Mouse (Mus musculus): ENCODE measurements around the gene Acss2.

Acss2 gene

GRCm38 (mm10) chr2:155517455-155518423 is at the start of gene Acss2, which contains the start of gene Ggt7:
TSS of gene Acss2 (plus strand) at chr2:155517948.
TSS of gene Ggt7 (minus strand) at chr2:155518237.
- ChIA-PET CTCF (interaction anchor here (0.5 to 4.5 kb wide), 91 partner anchors 9 to 1999 kb away, joined by 3 to 169 read pairs (median 4); partner anchors contain the start of genes Trpc4ap (in 3 of the 4), BC029722 (in 2 of the 4), Gss (in 2 of the 4) and 6430550D23Rik (in 1 of the 4)), POLR2A (interaction anchor here (0.5 to 3.4 kb wide), 62 partner anchors 10 to 960 kb away, joined by 3 to 48 read pairs (median 4); partner anchors contain the start of genes Gss (in 2 of the 4), Myh7b (in 2 of the 4), Trpc4ap (in 2 of the 4) and Ahcy (in 1 of the 4))

DNA sequence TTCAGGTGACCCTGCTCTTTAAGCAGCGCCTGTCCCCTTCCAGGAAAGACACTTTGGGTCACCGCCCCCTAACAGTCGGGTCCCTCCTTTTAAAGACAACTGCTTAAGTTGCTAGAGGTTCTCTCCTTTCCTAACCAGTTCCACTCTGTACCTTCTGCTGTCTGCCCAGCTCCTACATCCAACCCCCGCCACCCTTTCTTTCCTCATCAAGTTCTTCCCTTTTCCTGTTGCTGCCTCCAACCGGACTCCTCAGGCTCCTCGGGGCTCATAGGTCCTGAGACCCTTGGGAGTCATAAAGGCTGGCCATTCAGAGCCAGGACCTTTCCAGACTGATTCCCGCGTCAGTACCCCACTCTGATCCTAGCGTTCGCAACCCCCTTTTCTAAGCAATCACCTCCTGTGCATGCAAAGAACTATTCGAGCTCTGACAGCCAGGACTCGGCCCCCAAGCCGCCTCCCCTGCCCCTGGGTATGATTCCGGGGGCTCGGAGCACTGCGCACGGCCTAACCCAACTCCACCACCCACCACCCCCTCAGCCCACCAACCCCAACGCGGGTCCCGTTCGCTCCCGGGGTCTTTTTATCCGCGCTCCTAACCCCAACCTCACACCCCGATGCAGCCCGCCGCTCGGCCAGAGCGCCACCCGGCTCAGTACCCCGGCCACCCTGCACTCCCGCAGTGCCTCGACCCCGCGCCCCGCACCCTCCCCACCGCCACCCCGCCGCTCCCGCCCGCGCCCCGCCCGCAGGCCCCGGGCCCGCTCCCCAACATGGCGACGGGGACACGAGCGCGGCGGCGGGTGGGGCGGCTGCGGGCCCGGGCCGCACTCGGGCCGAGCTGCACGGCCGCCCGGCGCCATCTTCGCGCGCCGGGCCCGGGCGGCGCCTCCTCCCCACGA is 44.8 kb upstream of the Acss2 start:
- ChIA-PET POLR2A (interaction anchor here in 3 of 4 experiments (0.6 to 2.7 kb wide), 11 partner anchors 19 to 388 kb away, joined by 3 to 9 read pairs (median 3); no protein-coding TSS in a partner anchor), CTCF (interaction anchor here in 2 of 4 experiments (0.6 to 1.2 kb wide), 2 partner anchors 157 to 525 kb away, joined by 3 to 4 read pairs; no protein-coding TSS in a partner anchor)

GRCm38 (mm10) chr2:155473570-155474088 is 44.1 kb upstream of the Acss2 start, which contains the start of gene Ncoa6:
TSS of gene Ncoa6 (minus strand) at chr2:155473894.
- ChIA-PET POLR2A (interaction anchor here in 3 of 4 experiments (0.6 to 2.7 kb wide), 13 partner anchors 20 to 388 kb away, joined by 3 to 9 read pairs (median 3); partner anchors contain the start of gene Myh7b (in 1 of the 3)), CTCF (interaction anchor here in 2 of 4 experiments (0.6 to 1.2 kb wide), 3 partner anchors 157 to 953 kb away, joined by 3 to 4 read pairs (median 3); no protein-coding TSS in a partner anchor)

- POLR2A ChIA-PET, result interaction anchor here in 1 of 4 experiments (0.8 kb wide), 1 partner anchor 185 kb away, joined by 3 read pairs; no protein-coding TSS in a partner anchor
- CTCF ChIA-PET, result interaction anchor here in 3 of 4 experiments (0.6 to 2.5 kb wide), 6 partner anchors 36 to 283 kb away, joined by 3 to 8 read pairs (median 4); partner anchors contain the start of genes Acss2 (in 1 of the 3) and Ggt7 (in 1 of the 3)
These were observed 35.7 kb upstream of the Acss2 start for GRCm38 (mm10) chr2:155482021-155482420.

DNA sequence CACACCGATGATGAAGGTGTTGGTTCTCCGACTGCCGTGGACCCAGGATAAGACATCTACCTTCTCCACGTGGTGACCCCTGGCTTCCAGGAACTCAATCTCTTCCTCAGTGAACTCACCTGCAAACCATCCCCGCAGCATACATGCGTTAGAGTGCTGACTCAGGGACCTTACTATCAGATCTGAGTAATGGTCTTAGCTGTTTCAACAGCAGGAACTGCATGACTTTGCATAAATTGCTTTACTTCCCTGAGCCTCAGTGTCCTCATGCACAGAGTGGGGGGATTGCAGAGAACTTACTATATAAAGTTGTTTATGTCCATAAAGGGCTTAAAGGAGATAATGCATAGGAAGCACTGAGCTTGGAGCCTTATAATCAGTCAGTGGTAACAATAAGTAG is 26.8 kb upstream of the Acss2 start:
- ChIA-PET POLR2A (interaction anchor here in 3 of 4 experiments (0.6 to 1.4 kb wide), 3 partner anchors 15 to 157 kb away, joined by 3 to 5 read pairs (median 5); no protein-coding TSS in a partner anchor), CTCF (interaction anchor here in 1 of 4 experiments (1.2 kb wide), 1 partner anchor 136 kb away, joined by 3 read pairs; no protein-coding TSS in a partner anchor)

DNA sequence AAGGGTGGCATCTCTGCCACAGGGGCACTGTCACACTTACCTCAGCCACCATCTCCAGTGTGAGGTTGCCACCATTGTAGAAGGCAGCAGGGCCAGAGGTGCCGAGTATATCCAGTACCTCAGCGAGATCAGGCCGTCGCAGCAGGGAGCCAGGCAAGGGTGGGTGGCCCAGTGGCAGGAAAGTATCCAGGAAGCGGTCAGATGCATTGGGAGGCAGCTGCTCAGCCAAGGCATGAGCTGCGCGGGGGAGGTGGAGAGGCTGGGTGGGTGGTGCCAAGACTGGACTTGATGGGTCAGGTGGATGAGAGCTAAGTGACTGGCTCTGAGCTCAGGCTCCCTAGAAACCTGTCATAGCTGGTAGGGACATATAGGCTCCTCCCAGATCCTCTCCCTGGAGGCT is 15.2 kb upstream of the Acss2 start:
- POLR2A ChIA-PET, result interaction anchor here in 3 of 4 experiments (0.6 to 2.2 kb wide), 3 partner anchors 87 to 250 kb away, joined by 4 to 7 read pairs (median 6); no protein-coding TSS in a partner anchor
- CTCF ChIA-PET, result interaction anchor here in 2 of 4 experiments (0.7 to 1.4 kb wide), 7 partner anchors 12 to 243 kb away, joined by 3 to 4 read pairs (median 4); partner anchors contain the start of gene Trpc4ap (in 1 of the 2)

GRCm38 (mm10) chr2:155504440-155505355 is 13.1 kb upstream of the Acss2 start:
- POLR2A ChIA-PET, result interaction anchor here in 3 of 4 experiments (0.6 to 2.2 kb wide), 10 partner anchors 11 to 158 kb away, joined by 3 to 7 read pairs (median 4); partner anchors contain the start of gene Acss2 (in 1 of the 3)
- CTCF ChIA-PET, result interaction anchor here in 2 of 4 experiments (0.8 to 1.5 kb wide), 5 partner anchors 10 to 278 kb away, joined by 3 to 5 read pairs (median 3); no protein-coding TSS in a partner anchor

DNA sequence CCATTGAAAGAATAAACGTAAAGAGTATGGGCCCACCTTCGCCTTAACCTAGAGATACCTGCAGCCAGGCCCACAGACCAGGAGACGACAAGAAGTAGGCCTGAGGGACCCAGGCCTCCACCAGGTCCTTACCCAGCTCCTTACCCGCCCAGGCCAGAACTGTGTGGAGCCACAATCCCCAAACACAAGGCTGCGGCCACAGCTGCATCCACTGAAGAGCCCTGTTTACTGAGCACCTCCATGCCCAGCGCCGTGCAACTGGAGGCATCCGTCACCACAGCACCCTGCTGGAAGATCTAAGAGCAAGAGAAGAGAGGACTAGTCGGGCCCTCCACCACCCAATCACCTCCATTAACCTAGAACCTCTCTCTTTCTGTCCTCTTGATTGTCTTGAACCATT is 11.9 kb upstream of the Acss2 start:
- POLR2A ChIA-PET, result interaction anchor here in 3 of 4 experiments (0.5 to 1.6 kb wide), 11 partner anchors 9 to 424 kb away, joined by 3 to 5 read pairs (median 3); partner anchors contain the start of genes Acss2 (in 1 of the 3) and Ncoa6 (in 1 of the 3)

GRCm38 (mm10) chr2:155507721-155508470 is 9.9 kb upstream of the Acss2 start:
- CTCF ChIA-PET, result interaction anchor here in 3 of 4 experiments (0.7 to 1.5 kb wide), 12 partner anchors 9 to 500 kb away, joined by 3 to 5 read pairs (median 3); partner anchors contain the start of genes Acss2 (in 1 of the 3) and Ggt7 (in 1 of the 3)
- POLR2A ChIA-PET, result interaction anchor here in 3 of 4 experiments (0.9 to 1.2 kb wide), 4 partner anchors 8 to 249 kb away, joined by 3 to 9 read pairs (median 4); partner anchors contain the start of gene Ggt7 (in 1 of the 3)

More for the DNA sequence above, 11.9 kb upstream of the Acss2 start:
- CTCF ChIA-PET, result interaction anchor here in 3 of 4 experiments (0.8 to 1.5 kb wide), 8 partner anchors 9 to 277 kb away, joined by 3 to 6 read pairs (median 3); no protein-coding TSS in a partner anchor

DNA sequence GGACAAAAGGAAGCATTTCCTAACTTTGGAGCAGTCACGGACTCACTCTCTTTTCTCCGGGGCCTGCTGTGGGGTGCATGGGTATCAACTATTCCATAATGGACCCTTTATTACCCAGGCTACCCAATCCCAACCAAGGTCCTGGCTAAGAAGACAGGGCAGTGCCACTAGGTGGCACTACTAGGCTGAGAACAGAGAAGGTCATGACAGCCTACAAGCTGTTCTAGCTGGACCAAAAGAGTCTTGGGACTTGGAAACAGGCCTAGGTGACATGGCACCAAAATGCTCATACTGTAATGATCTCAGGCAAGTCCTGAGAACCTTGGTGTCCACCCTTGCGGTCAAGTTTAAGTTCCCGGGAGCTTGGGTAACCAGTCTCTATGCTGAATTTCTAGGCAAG is 5.3 kb upstream of the Acss2 start:
- POLR2A ChIA-PET, result interaction anchor here in 3 of 4 experiments (0.6 to 2.6 kb wide), 8 partner anchors 72 to 826 kb away, joined by 3 to 10 read pairs (median 4); no protein-coding TSS in a partner anchor
- CTCF ChIA-PET, result interaction anchor here in 3 of 4 experiments (0.6 to 3.2 kb wide), 26 partner anchors 13 to 243 kb away, joined by 3 to 84 read pairs (median 4); partner anchors contain the start of genes Gss (in 1 of the 3) and Trpc4ap (in 1 of the 3)

GRCm38 (mm10) chr2:155513543-155513942 is 4.2 kb upstream of the Acss2 start:
- ChIA-PET CTCF (interaction anchor here (0.6 to 3.2 kb wide), 32 partner anchors 14 to 372 kb away, joined by 3 to 84 read pairs (median 4); partner anchors contain the start of gene Trpc4ap (in 1 of the 4)), POLR2A (interaction anchor here in 3 of 4 experiments (1.0 to 2.6 kb wide), 12 partner anchors 13 to 157 kb away, joined by 3 to 16 read pairs (median 4); partner anchors contain the start of gene Pigu (in 1 of the 3))

DNA sequence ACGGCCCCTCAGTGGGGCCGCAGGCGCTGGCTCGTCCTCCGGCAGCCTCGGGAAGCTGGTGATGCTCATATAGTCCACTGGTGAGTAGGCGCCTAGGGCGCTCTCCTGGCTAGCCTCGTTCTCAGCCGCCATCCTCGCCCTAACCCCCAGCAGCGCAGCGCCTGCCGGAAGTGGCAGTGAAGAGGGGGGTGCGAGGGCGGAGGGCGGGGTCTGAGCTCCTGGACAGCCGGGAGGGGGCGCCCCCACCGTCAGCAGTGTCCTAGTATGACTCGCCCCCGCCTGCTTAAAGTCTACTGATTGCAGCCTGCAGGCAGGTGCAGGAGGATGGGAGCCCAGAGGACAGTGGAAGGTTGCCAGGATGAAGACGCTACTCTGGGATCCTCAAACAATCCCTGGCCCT is 3.1 kb upstream of the Acss2 start:
- CTCF ChIA-PET, result interaction anchor here (0.6 to 3.2 kb wide), 26 partner anchors 10 to 772 kb away, joined by 3 to 84 read pairs (median 4); partner anchors contain the start of gene Myh7b (in 1 of the 4)
- POLR2A ChIA-PET, result interaction anchor here in 3 of 4 experiments (0.6 to 2.6 kb wide), 9 partner anchors 14 to 257 kb away, joined by 3 to 16 read pairs (median 5); partner anchors contain the start of gene Trpc4ap (in 1 of the 3)

- ChIA-PET CTCF (interaction anchor here (0.6 to 4.5 kb wide), 55 partner anchors 8 to 1780 kb away, joined by 3 to 169 read pairs (median 4); partner anchors contain the start of gene Trpc4ap (in 2 of the 4)), POLR2A (interaction anchor here in 2 of 4 experiments (0.6 to 3.4 kb wide), 17 partner anchors 8 to 176 kb away, joined by 3 to 19 read pairs (median 4); partner anchors contain the start of gene Trpc4ap (in 1 of the 2))
These were observed 1.8 kb upstream of the Acss2 start for GRCm38 (mm10) chr2:155515941-155516340.
